Mouse (Mus musculus) megakaryocyte, embryonic 14.5 days (primary cell): ENCODE measurements around the gene Pabpc5.

Source experiments
- FLI1 ChIP-seq: IDR thresholded peaks from 2 replicates; pipeline ENCODE4 v1.6.1; 2012; ENCODE audit warnings: low read length, inconsistent platforms, mixed read lengths
- GATA1 ChIP-seq: IDR thresholded peaks from 3 replicates; pipeline ENCODE4 v1.6.1; 2012; ENCODE audit warnings: mixed read lengths, low read length, inconsistent platforms, borderline replicate concordance

DNA sequence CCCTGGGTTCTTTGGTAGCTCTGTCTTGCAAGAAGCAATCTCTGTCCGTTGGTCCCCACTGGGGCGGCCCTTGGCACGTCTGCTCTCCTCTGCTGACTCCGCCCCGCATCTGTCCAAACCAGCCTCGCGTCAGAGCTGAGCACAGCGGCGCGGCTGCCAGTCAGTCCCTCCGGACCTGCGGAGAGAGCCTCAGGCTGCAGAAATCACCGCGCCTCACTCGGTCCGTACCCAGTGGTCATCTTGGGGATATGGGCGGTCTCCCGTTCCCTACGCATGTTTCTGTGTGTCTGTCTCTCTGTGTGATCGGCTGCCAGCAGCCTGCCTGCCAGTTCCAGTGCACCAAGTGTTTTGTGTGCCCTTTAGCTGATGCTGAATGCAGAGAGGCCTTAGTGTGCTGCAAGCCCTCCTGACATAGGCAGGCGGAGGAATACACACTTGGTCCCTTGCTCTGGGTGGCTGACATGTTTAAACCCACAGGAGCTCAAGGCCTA, at the start of gene Pabpc5:
- TF ChIP-seq GATA1: no peak
- no peak for TF ChIP-seq FLI1
